Mouse (Mus musculus) cerebellum, adult 9-10 months (tissue): ENCODE measurements around the gene Phf11d.
"Not testable (repeated sequence)": the region's sequence is repeated elsewhere in the genome, so short reads cannot be mapped to it uniquely, and the experiment has no call there.

Experiments
- DNase-seq: peaks from one replicate; pipeline ENCODE4 v3.0.0; 2022

Gene Phf11d

GRCm38 (mm10) chr14:59365244-59365644, at the start of gene Phf11d:
Gene Phf11d (minus strand): TSS chr14:59365470.
- DNase-seq, result no peak

- DNase-seq, result not testable (repeated sequence)
Observed at GRCm38 (mm10) chr14:59414979-59415378, 49.7 kb upstream of the Phf11d start.

- DNase-seq, result no peak
Observed at GRCm38 (mm10) chr14:59396999-59397398, 31.7 kb upstream of the Phf11d start.

DNA sequence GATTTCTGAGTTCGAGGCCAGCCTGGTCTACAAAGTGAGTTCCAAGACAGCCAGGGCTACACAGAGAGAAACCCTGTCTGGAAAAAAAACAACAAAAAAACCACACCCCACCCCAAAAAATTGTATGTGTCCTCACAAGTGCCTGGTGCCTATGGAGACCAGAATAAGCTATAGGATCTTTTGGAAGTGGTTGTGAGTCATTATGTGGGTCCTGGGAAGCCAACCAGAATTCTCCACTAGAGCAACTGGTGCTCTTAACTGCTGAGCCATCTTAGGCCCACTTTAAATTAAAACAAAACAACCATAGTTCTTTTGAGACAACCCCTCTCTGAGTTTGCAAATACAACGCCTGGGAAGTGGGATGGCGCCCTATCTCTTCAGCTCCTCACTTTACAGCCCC, 30.0 kb upstream of the Phf11d start, which contains the start of gene Phf11c:
Gene Phf11c (minus strand): TSS at position 101 of the 400 bp plus-strand sequence.
- DNase-seq, result no peak

DNA sequence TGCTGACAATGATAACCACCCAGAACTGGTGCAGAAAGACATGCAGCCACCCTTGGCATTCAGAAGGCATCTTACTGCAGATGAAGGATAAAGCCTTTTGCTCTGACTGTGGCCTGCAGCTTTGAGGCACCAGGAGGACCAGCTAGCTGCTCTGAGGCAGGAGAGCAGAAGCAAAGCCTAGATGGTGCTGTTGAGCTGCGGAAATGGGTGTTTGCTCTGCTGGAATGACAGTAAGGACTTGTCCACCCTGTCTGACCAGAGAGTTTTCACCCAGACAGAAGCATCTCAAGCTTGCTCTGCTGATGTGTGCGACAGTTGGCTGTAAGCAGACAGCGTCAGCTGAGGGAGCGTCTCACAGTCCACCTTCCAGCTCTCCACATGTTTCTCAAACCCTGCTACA, 24.9 kb upstream of the Phf11d start:
- DNase-seq, result peak; percentile 5

DNA sequence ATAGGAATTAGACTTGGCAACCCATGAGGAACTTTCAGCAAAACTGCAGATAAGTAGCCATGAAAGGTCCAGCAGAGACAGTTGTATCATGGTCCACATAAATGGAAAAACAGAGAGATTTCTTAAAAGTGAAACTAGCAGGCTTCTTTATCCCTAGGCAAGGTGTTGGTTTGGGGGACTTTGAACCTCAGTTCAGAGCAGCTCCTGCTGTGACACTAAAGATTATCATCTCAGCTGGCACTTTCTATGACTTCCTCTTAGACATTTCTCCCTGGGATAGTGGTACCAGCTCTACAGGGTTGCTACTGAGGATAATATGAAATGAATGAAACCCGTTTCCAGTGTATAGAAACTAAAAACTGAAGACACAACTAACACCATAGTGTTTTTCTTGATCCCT, 24.3 kb upstream of the Phf11d start:
- no peak for DNase-seq

- no peak for DNase-seq
Observed at GRCm38 (mm10) chr14:59370348-59371068, 5.2 kb upstream of the Phf11d start.

DNA sequence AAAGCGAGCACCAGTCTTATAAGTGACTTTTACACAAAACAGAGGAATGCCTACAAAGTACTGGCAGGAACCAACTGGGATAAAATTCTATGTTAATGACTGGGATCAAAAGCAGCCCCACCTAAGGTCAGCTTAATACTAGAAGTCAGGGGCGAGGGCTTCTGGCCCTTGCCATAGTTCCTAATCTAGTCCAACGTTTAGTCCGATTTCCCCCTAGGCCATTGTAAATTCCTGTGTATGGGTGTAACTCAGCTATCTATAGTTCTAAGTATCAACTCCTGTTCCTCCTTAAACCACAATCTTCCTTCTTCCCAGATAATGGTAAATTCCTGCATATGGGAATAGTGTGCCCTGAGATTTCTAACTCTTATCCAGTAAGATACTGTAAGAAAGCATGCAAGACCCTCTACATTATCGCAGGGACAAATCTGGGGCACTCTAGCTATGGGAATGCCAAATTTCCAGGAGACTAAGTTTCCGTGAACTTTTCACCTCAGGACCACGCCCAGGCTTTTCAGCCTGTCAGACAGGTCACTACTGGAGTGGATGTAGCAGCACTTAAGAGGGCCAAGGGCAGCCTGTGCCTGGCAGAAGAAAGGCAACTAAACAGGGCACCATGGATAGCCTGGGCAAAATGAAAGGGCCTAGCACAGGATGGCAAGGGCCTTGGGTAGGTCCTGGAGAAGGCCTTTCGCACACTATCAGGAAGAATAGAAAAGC, 1.3 kb upstream of the Phf11d start:
- no peak for DNase-seq

- not testable (repeated sequence) for DNase-seq
Observed at GRCm38 (mm10) chr14:59341189-59341588, 24.1 kb downstream of the Phf11d start, which contains the start of gene Phf11b. Gene Phf11b (minus strand): TSS chr14:59341351.

DNA sequence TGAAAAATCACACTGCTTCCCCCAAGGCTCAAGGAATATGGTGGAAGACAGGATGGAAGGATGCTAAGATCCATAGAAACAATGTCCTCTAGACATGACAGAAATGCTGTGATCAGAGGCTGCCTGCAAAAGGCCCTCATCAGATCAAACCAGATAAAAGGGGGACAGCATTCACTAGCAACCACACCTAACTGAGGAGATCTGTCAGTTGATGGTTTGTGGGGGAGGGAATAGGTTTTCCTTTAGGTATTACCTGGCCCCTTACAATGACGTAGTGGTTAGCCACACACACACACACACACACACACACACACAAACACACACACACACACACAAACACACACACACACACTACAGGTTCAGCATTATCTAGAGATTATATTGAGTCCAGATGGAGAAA, 25.7 kb downstream of the Phf11d start:
- no peak for DNase-seq

DNA sequence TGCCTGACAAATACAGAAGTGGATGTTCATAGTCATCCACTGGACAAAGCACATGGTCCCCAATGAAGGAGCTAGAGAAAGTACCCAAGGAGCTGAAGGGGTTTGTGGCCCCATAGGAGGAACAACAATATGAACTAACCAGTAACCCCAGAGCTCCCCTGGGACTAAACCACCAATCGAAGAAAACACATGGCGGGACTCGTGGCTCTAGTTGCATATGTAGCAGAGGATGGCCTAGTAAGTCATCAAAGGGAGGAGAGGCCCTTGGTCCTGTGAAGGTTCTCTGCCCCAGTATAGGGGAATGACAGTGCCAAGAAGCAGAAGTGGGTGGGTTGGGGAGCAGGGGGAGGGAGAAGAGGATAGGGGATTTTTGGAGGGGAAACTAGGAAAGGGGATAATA, 29.2 kb downstream of the Phf11d start:
- DNase-seq, result not testable (repeated sequence)

DNA sequence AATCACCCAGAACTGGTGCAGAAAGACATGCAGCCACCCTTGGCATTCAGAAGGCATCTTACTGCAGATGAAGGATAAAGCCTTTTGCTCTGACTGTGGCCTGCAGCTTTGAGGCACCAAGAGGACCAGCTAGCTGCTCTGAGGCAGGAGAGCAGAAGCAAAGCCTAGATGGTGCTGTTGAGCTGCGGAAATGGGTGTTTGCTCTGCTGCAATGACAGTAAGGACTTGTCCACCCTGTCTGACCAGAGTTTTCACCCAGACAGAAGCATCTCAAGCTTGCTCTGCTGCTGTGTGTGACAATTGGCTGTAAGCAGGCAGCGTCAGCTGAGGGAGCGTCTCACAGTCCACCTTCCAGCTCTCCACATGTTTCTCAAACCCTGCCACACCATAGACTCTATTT, 34.8 kb downstream of the Phf11d start:
- DNase-seq, result peak; percentile 6

GRCm38 (mm10) chr14:59319970-59320369, 45.3 kb downstream of the Phf11d start:
- DNase-seq, result not testable (repeated sequence)

DNA sequence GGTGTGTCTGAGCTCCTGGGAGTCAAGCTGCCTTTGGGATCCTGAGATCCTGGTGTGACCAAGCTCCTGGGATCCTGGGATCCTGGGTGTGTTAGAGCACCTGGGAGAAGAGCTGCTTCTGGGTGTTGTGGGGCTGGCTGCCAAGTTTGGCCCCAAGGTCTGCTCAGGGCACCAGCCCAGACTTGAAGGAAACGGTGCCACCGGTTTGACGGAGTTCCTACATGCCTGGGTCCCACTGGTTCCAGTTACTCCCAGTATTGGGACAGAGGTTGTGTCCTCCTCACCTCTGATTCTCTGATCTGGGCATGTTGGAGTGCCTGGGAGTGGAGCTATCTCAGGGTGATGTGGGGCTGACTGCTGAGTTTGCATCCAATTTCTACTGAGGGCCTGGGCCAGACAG, 46.2 kb downstream of the Phf11d start:
- DNase-seq, result not testable (repeated sequence)
